Mouse (Mus musculus) midbrain, embryonic 11.5 days (tissue): ENCODE data around the gene Prr14l. TPM values are rescaled to one million over a fixed set of nuclear protein-coding genes. Genes with fewer than 3 reads are reported as not detected.
"Not testable (repeated sequence)": the region's sequence is repeated elsewhere in the genome, so short reads cannot be mapped to it uniquely, and the experiment has no call there.

Experiments
- ATAC-seq: fragments of 200-750 bp; cut with Nextera tagmentation; 2 replicates; pipeline ENCODE4 v1.8.0; 2017; ENCODE audit warnings: moderate TSS enrichment, moderate library complexity; ENCODE audit not compliant: low FRiP score
- DNase-seq: peaks from one replicate; pipeline ENCODE4 v3.0.0; 2015; ENCODE audit warnings: low spot score; ENCODE audit errors: missing footprints
- H3K27ac ChIP-seq: fragments of 300-500 bp; sonication (generic); 2 replicates; pipeline ENCODE4 v1.5.1; 2014; ENCODE audit warnings: low read depth, low read length
- H3K27me3 ChIP-seq: fragments of 300-500 bp; sonication (generic); 2 replicates; pipeline ENCODE4 v1.6.1; 2014; ENCODE audit warnings: mild to moderate bottlenecking, low read length, moderate library complexity, mixed read lengths; ENCODE audit not compliant: control insufficient read depth, insufficient read depth
- H3K36me3 ChIP-seq: fragments of 300-500 bp; sonication (generic); 2 replicates; pipeline ENCODE4 v1.6.1; 2014; ENCODE audit warnings: mild to moderate bottlenecking, low read length, moderate library complexity, mixed read lengths; ENCODE audit not compliant: control insufficient read depth, insufficient read depth
- H3K4me1 ChIP-seq: fragments of 300-500 bp; sonication (generic); 2 replicates; pipeline ENCODE4 v1.6.1; 2014; ENCODE audit warnings: low read length; ENCODE audit not compliant: control insufficient read depth, insufficient read depth
- H3K4me2 ChIP-seq: fragments of 300-500 bp; sonication (generic); 2 replicates; pipeline ENCODE4 v1.6.1; 2014; ENCODE audit warnings: mild to moderate bottlenecking, moderate library complexity
- H3K4me3 ChIP-seq: fragments of 300-500 bp; sonication (generic); 2 replicates; pipeline ENCODE4 v1.5.1; 2014; ENCODE audit warnings: low read depth, low read length
- H3K9ac ChIP-seq: fragments of 300-500 bp; sonication (generic); 2 replicates; pipeline ENCODE4 v1.6.1; 2014; ENCODE audit warnings: low read length
- H3K9me3 ChIP-seq: fragments of 300-500 bp; sonication (generic); 2 replicates; pipeline ENCODE4 v1.6.1; 2016; ENCODE audit warnings: low read length; ENCODE audit not compliant: control insufficient read depth
- WGBS: fragments of 180-500 bp; shearing (Covaris S2); extraction: QIAGEN DNeasy Blood & Tissue Kit; methylation state at CpG from one replicate; pipeline ENCODE4 v1.1.7; 2014; 5-methylcytosine and 5-hydroxymethylcytosine counted together
- polyA plus RNA-seq: library from polyadenylated mRNA; unstranded; fragments of >200 nt; fragmentation: Nextera tagmentation; extraction: Ambion mirVana; gene quantifications from 2 replicates; pipeline ENCODE4 v1.2.1, GENCODE M21; 2014

The Prr14l gene
- polyA plus RNA-seq, 1 experiment from 2014 or later: 14.8 TPM

DNA sequence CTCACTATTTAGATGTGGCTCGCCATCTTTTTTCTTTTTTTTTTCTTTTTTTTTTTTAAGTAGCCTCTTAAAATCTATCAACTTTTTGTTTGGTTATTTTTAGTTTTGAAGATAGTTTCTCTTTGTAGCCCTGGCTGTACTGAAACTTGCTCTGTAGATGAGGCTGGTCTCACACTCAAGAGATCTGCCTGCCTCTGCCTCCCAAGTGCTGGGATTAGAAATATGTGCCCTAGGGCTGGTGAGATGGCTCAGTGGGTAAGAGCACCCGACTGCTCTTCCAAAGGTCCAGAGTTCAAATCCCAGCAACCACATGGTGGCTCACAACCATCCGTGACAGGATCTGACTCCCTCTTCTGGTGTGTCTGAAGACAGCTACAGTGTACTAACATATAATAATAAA lies 1.2 kb upstream of the Prr14l start:
- H3K27me3 ChIP-seq, H3K4me3 ChIP-seq, DNase-seq, H3K9me3 ChIP-seq, H3K27ac ChIP-seq, ATAC-seq, H3K9ac ChIP-seq, H3K4me2 ChIP-seq, H3K36me3 ChIP-seq: not testable (repeated sequence)
- peaks cover 12% of the 10 kb centered on the region for H3K4me1 ChIP-seq
- WGBS: 91% methylated on average over 2 of the region's 3 CpGs

DNA sequence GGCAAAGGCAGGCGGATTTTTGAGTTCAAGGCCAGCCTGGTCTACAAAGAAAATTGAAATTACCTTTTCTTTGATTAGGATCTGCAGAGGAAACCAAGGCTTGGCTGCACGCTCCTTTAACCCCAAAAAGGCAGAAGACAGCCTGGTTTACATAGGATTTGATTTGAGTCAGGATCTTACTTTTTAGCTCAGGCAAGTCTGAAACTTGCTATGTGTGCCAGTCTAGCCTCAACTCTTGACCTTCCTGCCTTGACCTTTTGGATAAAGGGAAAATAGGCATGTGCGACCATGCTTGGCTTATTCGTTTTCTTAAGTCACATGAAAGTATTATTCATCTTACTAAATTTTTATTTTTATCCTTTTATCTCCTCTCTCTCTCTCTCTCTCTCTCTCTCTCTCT lies 762 bp upstream of the Prr14l start:
- Histone ChIP-seq H3K9ac (no peak overlapping the region), H3K27me3 (no peaks in the 10 kb centered on the region), H3K4me3 (no peak overlapping the region), H3K27ac (no peak overlapping the region), H3K9me3 (no peaks in the 10 kb centered on the region), H3K4me2 (no peak overlapping the region), H3K36me3 (peaks cover 3% of the 10 kb centered on the region; the same call in 1 of the 2 replicates), H3K4me1 (peaks cover 12% of the 10 kb centered on the region)
- no peak for DNase-seq
- no peak for ATAC-seq
- 87% methylated on average over 4 of the region's 4 CpGs for WGBS

DNA sequence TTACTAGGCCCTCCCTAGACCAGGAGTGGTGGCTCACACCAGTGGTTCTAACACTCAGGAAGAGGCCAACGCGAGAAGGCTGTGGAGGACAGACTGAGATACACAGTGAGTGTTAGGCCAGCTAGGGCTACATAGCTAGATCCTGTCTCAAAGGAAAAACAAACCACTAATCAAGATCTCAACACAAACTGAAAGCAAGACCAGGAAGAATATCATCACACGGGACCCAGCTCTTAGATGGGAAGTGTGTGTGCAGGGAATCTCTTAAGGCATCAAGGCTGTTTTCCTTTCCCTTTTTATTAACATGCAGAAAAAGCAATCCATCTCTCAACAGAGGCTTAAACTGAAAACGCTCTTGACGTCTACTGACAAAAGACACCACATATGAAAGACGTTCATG lies 2.0 kb downstream of the Prr14l start:
- Histone ChIP-seq H3K9me3 (no peaks in the 10 kb centered on the region), H3K4me2 (peak overlapping the region; percentile 78; the same call in 1 of the 2 replicates), H3K9ac (peak overlapping the region; percentile 27), H3K27ac (no peak overlapping the region), H3K36me3 (peaks cover 3% of the 10 kb centered on the region; the same call in 1 of the 2 replicates), H3K4me1 (peaks cover 12% of the 10 kb centered on the region), H3K27me3 (no peaks in the 10 kb centered on the region), H3K4me3 (no peak overlapping the region)
- WGBS: 82% methylated on average over 6 of the region's 6 CpGs
- DNase-seq: no peak
- ATAC-seq: no peak

DNA sequence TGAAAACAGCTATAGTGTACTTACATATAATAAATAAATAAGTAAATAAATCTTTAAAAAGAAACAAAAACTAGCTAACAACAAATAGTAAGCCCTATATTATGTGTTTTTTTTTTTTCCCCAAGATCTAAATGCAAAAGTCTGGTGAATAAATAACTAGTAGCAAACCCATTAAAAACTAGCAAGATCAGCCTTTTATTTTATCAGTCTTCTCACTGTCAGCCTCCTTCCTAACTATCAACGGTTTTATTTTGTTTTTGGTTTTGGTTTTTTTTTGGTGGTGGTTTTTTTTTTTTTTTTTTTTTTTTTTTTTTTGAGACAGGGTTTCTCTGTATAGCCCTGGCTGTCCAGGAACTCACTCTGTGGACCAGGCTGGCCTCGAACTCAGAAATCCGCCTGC lies 4.5 kb downstream of the Prr14l start:
- ATAC-seq: not testable (repeated sequence)

DNA sequence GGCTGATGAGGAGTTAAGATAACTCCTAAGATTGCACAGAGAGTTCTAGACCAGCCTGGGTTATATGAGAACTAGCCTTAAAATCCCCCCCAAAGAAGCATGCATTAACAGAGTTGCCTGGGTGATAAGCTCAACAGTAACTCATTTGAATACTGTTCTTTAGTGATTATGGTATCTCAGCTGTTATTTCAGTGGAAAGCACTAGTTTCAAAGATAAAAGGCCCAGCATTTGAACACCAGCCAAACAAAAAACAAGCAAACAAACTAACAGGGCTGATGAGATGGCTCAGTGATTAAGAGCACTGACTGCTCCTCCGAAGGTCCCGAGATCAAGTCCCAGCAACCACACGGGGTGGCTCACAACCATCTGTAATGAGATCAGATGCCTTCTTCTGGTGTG lies 4.9 kb downstream of the Prr14l start:
- Histone ChIP-seq H3K4me3 (no peak overlapping the region), H3K27ac (no peak overlapping the region), H3K9me3 (no peaks in the 10 kb centered on the region), H3K9ac (no peak overlapping the region), H3K4me2 (no peak overlapping the region), H3K4me1 (peaks cover 12% of the 10 kb centered on the region), H3K27me3 (no peaks in the 10 kb centered on the region), H3K36me3 (peaks cover 3% of the 10 kb centered on the region; the same call in 1 of the 2 replicates)
- DNase-seq (no peak), ATAC-seq (no peak)
- 98% methylated on average over 3 of the region's 3 CpGs for WGBS

More for the DNA sequence above, 4.5 kb downstream of the Prr14l start:
- peaks cover 12% of the 10 kb centered on the region for H3K4me1 ChIP-seq
- not testable (repeated sequence) for DNase-seq, H3K27ac ChIP-seq, H3K9ac ChIP-seq, H3K36me3 ChIP-seq, H3K4me2 ChIP-seq, H3K4me3 ChIP-seq, H3K9me3 ChIP-seq, H3K27me3 ChIP-seq
- 98% methylated on average over 3 of the region's 3 CpGs for WGBS

DNA sequence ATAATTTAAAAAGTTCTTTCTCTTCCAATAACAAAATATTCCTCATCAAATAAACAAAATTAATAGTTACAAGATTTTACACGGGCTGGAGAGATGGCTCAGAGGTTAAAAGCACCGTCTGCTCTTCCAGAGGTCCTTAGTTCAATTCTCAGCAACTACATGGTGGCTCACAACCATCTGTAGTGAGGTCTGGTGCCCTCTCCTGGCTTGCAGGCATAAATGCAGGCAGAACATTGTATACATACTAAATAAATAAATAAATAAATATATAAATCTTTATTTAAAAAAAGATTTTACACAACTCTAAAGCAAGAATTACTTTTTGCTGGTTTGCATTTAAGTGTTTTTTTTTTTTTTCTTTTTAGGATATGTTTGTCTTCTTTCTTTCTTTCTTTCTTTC lies 14.0 kb downstream of the Prr14l start:
- DNase-seq (no peak), ATAC-seq (no peak)
- WGBS: 95% methylated on average over 2 of the region's 2 CpGs
- Histone ChIP-seq H3K27ac (no peak overlapping the region), H3K9me3 (no peaks in the 10 kb centered on the region), H3K4me2 (no peak overlapping the region), H3K4me3 (no peak overlapping the region), H3K27me3 (no peaks in the 10 kb centered on the region), H3K9ac (no peak overlapping the region), H3K4me1 (no peaks in the 10 kb centered on the region), H3K36me3 (peaks cover 28% of the 10 kb centered on the region)

DNA sequence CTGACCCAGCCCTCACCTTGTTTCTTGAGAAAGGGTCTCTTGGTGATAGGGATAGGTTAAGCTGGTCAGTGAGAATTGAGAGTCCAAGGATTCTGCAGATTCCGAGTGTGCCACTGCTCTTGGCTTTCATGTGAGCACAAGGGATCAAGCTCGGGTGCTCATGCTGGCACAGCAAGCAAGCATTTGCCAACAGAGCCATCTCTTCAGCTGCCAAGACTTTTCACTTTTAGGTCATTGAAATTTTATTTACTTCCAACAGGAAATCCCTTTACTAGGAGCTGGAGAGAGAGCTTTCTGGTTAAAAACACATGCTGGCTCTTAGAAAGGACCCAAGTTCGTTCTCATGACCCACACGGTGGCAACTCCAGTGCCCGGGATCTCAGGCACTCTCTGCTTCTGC lies 17.1 kb downstream of the Prr14l start:
- Histone ChIP-seq H3K36me3 (peaks cover 34% of the 10 kb centered on the region), H3K4me1 (no peaks in the 10 kb centered on the region), H3K9ac (no peak overlapping the region), H3K4me3 (no peak overlapping the region), H3K4me2 (no peak overlapping the region), H3K27ac (no peak overlapping the region), H3K9me3 (no peaks in the 10 kb centered on the region), H3K27me3 (no peaks in the 10 kb centered on the region)
- ATAC-seq: no peak
- no peak for DNase-seq
- WGBS: 93% methylated on average over 5 of the region's 5 CpGs

DNA sequence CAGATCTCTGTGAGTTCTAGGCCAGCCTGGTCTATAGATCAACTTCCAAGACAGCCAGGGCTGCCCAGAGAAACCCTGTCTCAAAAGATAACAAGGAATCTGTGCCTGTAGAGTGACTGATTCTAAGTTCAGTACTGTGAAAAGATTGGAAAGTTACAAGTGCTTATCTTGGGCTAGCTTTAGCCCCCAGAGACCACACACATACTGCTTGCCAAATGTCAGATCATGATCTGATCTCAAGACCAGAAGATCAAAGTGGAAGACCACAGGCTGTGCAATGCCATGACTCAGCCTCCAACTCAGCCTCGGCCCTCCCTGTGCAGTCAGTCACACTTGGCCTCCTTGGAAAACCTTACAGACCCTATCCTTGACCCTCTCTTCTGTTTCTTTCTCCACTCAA lies 19.6 kb downstream of the Prr14l start:
- no peaks in the 10 kb centered on the region for H3K9me3 ChIP-seq
- no peak for ATAC-seq
- peaks cover 25% of the 10 kb centered on the region for H3K36me3 ChIP-seq
- H3K4me3 ChIP-seq: no peak overlapping the region
- 93% methylated on average over 1 of the region's 1 CpGs for WGBS
- no peak for DNase-seq
- H3K27ac ChIP-seq: no peak overlapping the region
- no peak overlapping the region for H3K9ac ChIP-seq
- no peaks in the 10 kb centered on the region for H3K27me3 ChIP-seq
- H3K4me1 ChIP-seq: no peaks in the 10 kb centered on the region
- H3K4me2 ChIP-seq: no peak overlapping the region

DNA sequence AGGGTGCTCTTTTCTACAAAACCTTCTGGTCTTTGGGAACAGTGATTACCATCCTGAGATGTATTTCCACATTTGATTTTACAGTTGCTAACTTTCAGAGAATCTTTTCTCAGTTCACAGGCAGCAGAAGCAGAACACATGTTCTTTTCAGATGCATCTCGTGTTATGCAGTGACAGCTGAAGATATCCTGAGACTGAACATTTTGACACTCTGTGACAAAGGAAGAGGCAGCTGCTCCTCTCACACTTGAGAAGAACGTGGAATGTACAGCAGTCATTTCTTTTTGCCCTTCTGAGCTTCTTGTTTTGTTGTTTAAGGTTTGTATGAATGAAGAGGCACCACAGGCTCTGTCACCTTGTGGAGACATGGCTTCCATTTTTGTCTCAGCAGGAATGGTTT lies 24.0 kb downstream of the Prr14l start:
- Histone ChIP-seq H3K9ac (no peak overlapping the region), H3K27ac (no peak overlapping the region), H3K27me3 (no peaks in the 10 kb centered on the region), H3K36me3 (peaks cover 24% of the 10 kb centered on the region), H3K4me3 (no peak overlapping the region), H3K4me2 (no peak overlapping the region), H3K9me3 (no peaks in the 10 kb centered on the region), H3K4me1 (no peaks in the 10 kb centered on the region)
- WGBS: 88% methylated on average over 2 of the region's 2 CpGs
- DNase-seq (no peak), ATAC-seq (no peak)

DNA sequence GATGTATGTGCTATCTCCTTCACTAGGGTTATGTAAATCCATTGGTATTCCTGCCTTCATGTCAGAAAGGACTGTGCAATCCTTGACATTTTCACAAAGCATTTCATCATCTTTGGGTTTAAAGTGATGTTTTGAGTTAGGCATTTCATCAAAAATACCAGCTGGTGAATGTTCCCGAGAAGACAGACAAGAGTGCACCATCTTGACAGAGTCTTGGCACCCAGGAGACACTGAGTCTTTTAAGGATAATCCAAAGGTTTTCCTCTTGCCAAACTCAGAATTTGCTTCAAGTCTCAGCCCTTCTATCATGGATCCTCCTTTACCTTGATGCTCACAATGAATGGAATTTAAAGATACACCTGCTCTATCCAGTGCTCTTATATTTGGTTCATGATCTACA lies 25.3 kb downstream of the Prr14l start:
- not testable (repeated sequence) for H3K4me1 ChIP-seq, H3K9me3 ChIP-seq, H3K4me2 ChIP-seq, H3K27me3 ChIP-seq, ATAC-seq, DNase-seq, H3K9ac ChIP-seq, H3K4me3 ChIP-seq, H3K27ac ChIP-seq
- peaks cover 19% of the 10 kb centered on the region for H3K36me3 ChIP-seq
- WGBS: 87% methylated on average over 1 of the region's 1 CpGs
